Mouse (Mus musculus) liver, embryonic 14.5 days (tissue): ENCODE results near the gene Prickle1.

Source experiments
- CTCF ChIP-seq: IDR thresholded peaks from 2 replicates; pipeline ENCODE4 v1.5.1; 2016; ENCODE audit warnings: antibody characterized with exemption, low read depth, control low read depth
- EP300 ChIP-seq: IDR thresholded peaks from 2 replicates; pipeline ENCODE4 v1.6.1; 2016; ENCODE audit warnings: antibody characterized with exemption, low read depth

GRCm38 (mm10) chr15:93588401-93588800 lies 7.3 kb downstream of the Prickle1 start:
- TF ChIP-seq CTCF (no peak), EP300 (no peak)
